Mouse (Mus musculus) forebrain, embryonic 12.5 days (tissue): Measurements from ENCODE around the gene Adamts2. TPM values are rescaled to one million over a fixed set of nuclear protein-coding genes. Genes with fewer than 3 reads are reported as not detected.

Experiments
- ATAC-seq: fragments of 200-750 bp; cut with Nextera tagmentation; 2 replicates; pipeline ENCODE4 v1.8.0; 2017; ENCODE audit warnings: moderate TSS enrichment; ENCODE audit not compliant: low FRiP score
- H3K27ac ChIP-seq: fragments of 300-500 bp; sonication (generic); 2 replicates; pipeline ENCODE4 v1.5.1; 2016; ENCODE audit warnings: mild to moderate bottlenecking
- H3K27me3 ChIP-seq: fragments of 300-500 bp; sonication (generic); 2 replicates; pipeline ENCODE4 v1.6.1; 2016; ENCODE audit warnings: mild to moderate bottlenecking
- H3K36me3 ChIP-seq: fragments of 300-500 bp; sonication (generic); replicated peaks from 2 replicates; pipeline ENCODE4 v1.6.1; 2016; ENCODE audit warnings: mild to moderate bottlenecking
- H3K4me1 ChIP-seq: fragments of 300-500 bp; sonication (generic); 2 replicates; pipeline ENCODE4 v1.6.1; 2016
- H3K4me2 ChIP-seq: fragments of 300-500 bp; sonication (generic); 2 replicates; pipeline ENCODE4 v1.6.1; 2016; ENCODE audit warnings: mild to moderate bottlenecking, moderate library complexity
- H3K4me3 ChIP-seq: fragments of 300-500 bp; sonication (generic); replicated peaks from 2 replicates; pipeline ENCODE4 v1.5.1; 2016; ENCODE audit warnings: mild to moderate bottlenecking
- H3K9ac ChIP-seq: fragments of 300-500 bp; sonication (generic); 2 replicates; pipeline ENCODE4 v1.6.1; 2016; ENCODE audit warnings: mild to moderate bottlenecking
- H3K9me3 ChIP-seq: fragments of 300-500 bp; sonication (generic); 2 replicates; pipeline ENCODE4 v1.6.1; 2016
- WGBS: fragments of 180-500 bp; shearing (Covaris S2); methylation state at CpG from one replicate; pipeline ENCODE4 v1.1.7; 2016; 5-methylcytosine and 5-hydroxymethylcytosine counted together
- polyA plus RNA-seq: library from polyadenylated mRNA; unstranded; fragments of >200 nt; fragmentation: Nextera tagmentation; extraction: Ambion mirVana; gene quantifications from 2 replicates; pipeline ENCODE4 v1.2.1, GENCODE M21; 2016

The Adamts2 gene
- polyA plus RNA-seq, 1 experiment from 2014 or later: 1.8 TPM

DNA sequence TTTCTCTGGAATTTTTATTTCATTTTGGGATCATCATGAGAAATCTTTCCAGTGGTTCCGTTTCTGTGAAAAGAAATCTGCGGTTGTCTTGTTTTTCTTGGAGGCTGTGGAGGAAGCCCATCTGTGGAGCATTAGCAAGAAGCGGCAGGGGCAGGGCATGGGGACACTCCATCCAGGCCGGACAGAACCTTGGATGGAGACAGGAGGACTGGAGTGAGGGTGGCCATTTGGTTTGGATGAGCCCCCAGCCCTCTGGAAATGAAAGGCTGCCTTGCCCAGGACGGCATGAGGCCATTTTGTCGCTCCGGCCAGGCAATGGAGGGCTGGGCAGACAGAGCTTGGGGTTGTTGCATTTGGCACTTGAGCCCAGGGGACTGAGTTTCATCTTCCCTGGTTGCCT is 80.1 kb downstream of the Adamts2 start:
- Histone ChIP-seq H3K9me3 (no peaks in the 10 kb centered on the region), H3K4me2 (no peak overlapping the region), H3K36me3 (no peaks in the 10 kb centered on the region), H3K4me1 (no peaks in the 10 kb centered on the region; the same call in 1 of the 2 replicates), H3K9ac (no peak overlapping the region), H3K27ac (no peak overlapping the region), H3K27me3 (no peaks in the 10 kb centered on the region), H3K4me3 (no peak overlapping the region)
- ATAC-seq: no peak
- 93% methylated on average over 7 of the region's 7 CpGs for WGBS

GRCm38 (mm10) chr11:50683821-50684220 is 81.9 kb downstream of the Adamts2 start:
- Histone ChIP-seq H3K4me3 (no peak overlapping the region), H3K27me3 (no peaks in the 10 kb centered on the region), H3K27ac (no peak overlapping the region), H3K4me1 (no peaks in the 10 kb centered on the region; the same call in 1 of the 2 replicates), H3K9ac (no peak overlapping the region), H3K4me2 (no peak overlapping the region), H3K9me3 (no peaks in the 10 kb centered on the region), H3K36me3 (no peaks in the 10 kb centered on the region)
- WGBS: 62% methylated on average over 2 of the region's 2 CpGs
- no peak for ATAC-seq

GRCm38 (mm10) chr11:50688584-50688983 is 86.7 kb downstream of the Adamts2 start:
- Histone ChIP-seq H3K27me3 (no peaks in the 10 kb centered on the region), H3K9ac (no peak overlapping the region), H3K9me3 (no peaks in the 10 kb centered on the region), H3K27ac (no peak overlapping the region), H3K4me3 (no peak overlapping the region), H3K36me3 (no peaks in the 10 kb centered on the region), H3K4me2 (no peak overlapping the region), H3K4me1 (no peaks in the 10 kb centered on the region)
- ATAC-seq: no peak
- 87% methylated on average over 3 of the region's 3 CpGs for WGBS

DNA sequence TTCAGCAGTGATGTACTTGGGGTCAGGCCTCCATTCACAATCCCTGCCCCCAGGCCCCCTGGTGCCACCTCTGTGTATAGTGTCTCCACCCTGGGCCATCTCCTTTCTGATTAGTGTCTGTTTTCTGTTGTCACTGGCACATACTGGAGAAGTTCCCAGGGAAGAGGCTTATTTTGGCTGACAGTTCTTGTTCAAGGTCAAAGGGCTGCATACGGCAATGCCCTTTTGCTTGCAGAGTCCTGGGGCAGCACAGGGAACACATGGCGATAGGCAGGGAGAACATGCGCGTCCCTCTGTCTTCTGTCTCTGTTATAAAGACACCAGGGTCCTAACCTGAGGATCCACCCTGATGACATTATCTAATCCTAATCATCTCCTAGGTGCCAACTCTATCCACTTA is 87.8 kb downstream of the Adamts2 start:
- no peaks in the 10 kb centered on the region for H3K27me3 ChIP-seq
- H3K4me2 ChIP-seq: no peak overlapping the region
- no peak for ATAC-seq
- no peaks in the 10 kb centered on the region for H3K9me3 ChIP-seq
- 88% methylated on average over 4 of the region's 4 CpGs for WGBS
- H3K36me3 ChIP-seq: no peaks in the 10 kb centered on the region
- no peak overlapping the region for H3K27ac ChIP-seq
- H3K4me3 ChIP-seq: no peak overlapping the region
- no peaks in the 10 kb centered on the region for H3K4me1 ChIP-seq
- no peak overlapping the region for H3K9ac ChIP-seq

GRCm38 (mm10) chr11:50699971-50700370 is 98.1 kb downstream of the Adamts2 start:
- H3K27me3 ChIP-seq: no peaks in the 10 kb centered on the region
- H3K36me3 ChIP-seq: no peaks in the 10 kb centered on the region
- H3K27ac ChIP-seq: no peak overlapping the region
- H3K4me1 ChIP-seq: no peaks in the 10 kb centered on the region
- no peak overlapping the region for H3K4me3 ChIP-seq
- 90% methylated on average over 12 of the region's 12 CpGs for WGBS
- H3K9me3 ChIP-seq: no peaks in the 10 kb centered on the region
- H3K4me2 ChIP-seq: no peak overlapping the region
- ATAC-seq: no peak
- H3K9ac ChIP-seq: no peak overlapping the region

GRCm38 (mm10) chr11:50700496-50700895 is 98.6 kb downstream of the Adamts2 start:
- H3K9ac ChIP-seq: no peak overlapping the region
- H3K4me3 ChIP-seq: no peak overlapping the region
- H3K4me2 ChIP-seq: no peak overlapping the region
- no peak overlapping the region for H3K27ac ChIP-seq
- no peaks in the 10 kb centered on the region for H3K9me3 ChIP-seq
- ATAC-seq: no peak
- WGBS: 88% methylated on average over 8 of the region's 8 CpGs
- H3K27me3 ChIP-seq: no peaks in the 10 kb centered on the region
- H3K4me1 ChIP-seq: no peaks in the 10 kb centered on the region
- H3K36me3 ChIP-seq: no peaks in the 10 kb centered on the region

DNA sequence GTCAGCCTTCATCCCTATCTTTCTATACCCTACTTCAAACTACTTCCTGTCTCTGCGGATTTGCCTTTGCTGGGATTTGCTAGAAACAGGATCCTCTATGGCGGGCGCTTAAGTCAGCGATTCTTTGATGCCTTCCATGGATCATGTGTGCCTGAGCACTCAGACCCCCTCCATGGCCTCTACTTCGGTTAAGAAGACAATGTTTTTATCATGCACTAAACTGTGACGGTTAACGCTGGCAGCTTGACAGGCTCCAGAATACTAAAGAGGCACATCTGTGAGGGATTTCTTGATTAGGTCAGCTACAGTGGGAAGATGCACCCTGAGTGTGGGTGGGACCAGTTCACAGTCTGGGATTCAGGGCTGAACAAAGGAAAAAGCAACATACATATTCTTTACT is 101.5 kb downstream of the Adamts2 start:
- H3K4me1 ChIP-seq: no peaks in the 10 kb centered on the region
- 84% methylated on average over 7 of the region's 7 CpGs for WGBS
- no peaks in the 10 kb centered on the region for H3K9me3 ChIP-seq
- no peak overlapping the region for H3K4me2 ChIP-seq
- no peaks in the 10 kb centered on the region for H3K36me3 ChIP-seq
- no peak overlapping the region for H3K27ac ChIP-seq
- no peak overlapping the region for H3K9ac ChIP-seq
- no peak for ATAC-seq
- H3K4me3 ChIP-seq: no peak overlapping the region
- H3K27me3 ChIP-seq: no peaks in the 10 kb centered on the region

- H3K9me3 ChIP-seq: no peaks in the 10 kb centered on the region
- H3K27me3 ChIP-seq: no peaks in the 10 kb centered on the region
- no peak overlapping the region for H3K9ac ChIP-seq
- no peaks in the 10 kb centered on the region for H3K36me3 ChIP-seq
- no peak overlapping the region for H3K27ac ChIP-seq
- H3K4me2 ChIP-seq: no peak overlapping the region
- WGBS: 89% methylated on average over 2 of the region's 2 CpGs
- H3K4me1 ChIP-seq: no peaks in the 10 kb centered on the region
- ATAC-seq: no peak
- H3K4me3 ChIP-seq: no peak overlapping the region
These were observed 102.6 kb downstream of the Adamts2 start for GRCm38 (mm10) chr11:50704511-50704910.

DNA sequence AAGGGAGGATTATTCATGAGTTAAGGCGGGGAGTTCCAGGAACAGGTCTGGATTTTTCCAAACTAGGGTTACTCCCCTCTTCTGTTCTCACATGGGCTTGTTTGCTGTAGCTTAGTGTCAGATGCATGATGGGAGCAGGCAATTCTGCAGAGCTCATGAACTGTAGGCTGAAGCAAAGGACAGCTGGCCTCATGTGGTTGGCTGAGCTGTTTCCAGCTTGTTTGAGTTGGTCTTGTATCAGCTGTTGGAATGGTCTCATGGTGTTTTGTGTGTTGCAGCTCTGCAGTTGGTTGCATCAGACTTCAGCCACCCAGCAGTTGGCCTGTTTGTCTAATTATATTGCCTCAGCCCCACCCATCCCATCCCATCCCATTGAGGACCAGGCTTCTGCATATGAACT is 105.4 kb downstream of the Adamts2 start:
- no peak overlapping the region for H3K27ac ChIP-seq
- no peak overlapping the region for H3K4me3 ChIP-seq
- no peaks in the 10 kb centered on the region for H3K36me3 ChIP-seq
- H3K9ac ChIP-seq: no peak overlapping the region
- H3K4me2 ChIP-seq: no peak overlapping the region
- no peak for ATAC-seq
- H3K4me1 ChIP-seq: no peaks in the 10 kb centered on the region
- H3K27me3 ChIP-seq: no peaks in the 10 kb centered on the region
- 91% methylated on average over 1 of the region's 1 CpGs for WGBS
- no peaks in the 10 kb centered on the region for H3K9me3 ChIP-seq

DNA sequence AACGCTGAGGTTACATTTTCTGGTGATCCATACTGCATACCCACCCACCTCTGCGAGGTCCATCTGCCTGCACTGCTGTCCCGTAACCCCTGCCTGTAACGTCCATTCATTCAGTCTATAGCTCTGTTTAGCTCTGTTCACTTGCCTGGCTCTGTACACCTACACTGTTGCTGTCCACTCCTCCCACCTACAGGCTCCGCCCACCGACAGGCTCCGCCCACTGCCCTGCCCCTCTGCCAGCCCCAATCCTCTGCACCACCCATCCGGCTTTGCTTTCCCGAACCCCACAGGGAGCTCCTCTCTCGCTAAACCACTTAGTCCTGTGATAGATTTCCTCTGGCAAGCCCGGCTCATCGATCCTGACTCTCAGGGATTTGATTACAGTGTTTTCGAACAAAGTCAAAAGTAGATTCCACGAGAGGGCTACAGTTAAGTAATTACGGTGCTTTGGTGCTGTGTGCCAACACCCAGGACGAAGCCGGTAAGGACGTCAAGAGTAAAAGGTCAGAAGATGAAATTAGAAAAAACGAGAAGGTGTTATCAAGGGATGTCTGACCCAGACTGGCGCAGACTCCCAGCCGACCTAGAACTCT is 111.8 kb downstream of the Adamts2 start:
- H3K4me1 ChIP-seq: peaks cover 8% of the 10 kb centered on the region; the same call in 1 of the 2 replicates
- H3K27me3 ChIP-seq: 0 out of 2 replicates have a peak, but pooled peaks cover 5% of the 10 kb centered on the region
- no peak overlapping the region for H3K4me2 ChIP-seq
- H3K27ac ChIP-seq: no peak overlapping the region
- WGBS: 41% methylated on average over 21 of the region's 21 CpGs
- no peaks in the 10 kb centered on the region for H3K36me3 ChIP-seq
- no peaks in the 10 kb centered on the region for H3K9me3 ChIP-seq
- ATAC-seq: no peak
- H3K4me3 ChIP-seq: no peak overlapping the region
- H3K9ac ChIP-seq: no peak overlapping the region

- no peak overlapping the region for H3K27ac ChIP-seq
- H3K27me3 ChIP-seq: 0 out of 2 replicates have a peak, but pooled peaks cover 5% of the 10 kb centered on the region
- no peak overlapping the region for H3K4me2 ChIP-seq
- H3K4me3 ChIP-seq: no peak overlapping the region
- no peak overlapping the region for H3K9ac ChIP-seq
- no peak for ATAC-seq
- WGBS: 71% methylated on average over 6 of the region's 6 CpGs
- H3K4me1 ChIP-seq: peaks cover 8% of the 10 kb centered on the region; the same call in 1 of the 2 replicates
- no peaks in the 10 kb centered on the region for H3K36me3 ChIP-seq
- H3K9me3 ChIP-seq: no peaks in the 10 kb centered on the region
These were observed 113.2 kb downstream of the Adamts2 start for GRCm38 (mm10) chr11:50715091-50715490.

GRCm38 (mm10) chr11:50717381-50717897 is 115.6 kb downstream of the Adamts2 start:
- WGBS: 77% methylated on average over 12 of the region's 12 CpGs
- Histone ChIP-seq H3K4me1 (peaks cover 13% of the 10 kb centered on the region), H3K9me3 (no peaks in the 10 kb centered on the region), H3K9ac (no peak overlapping the region), H3K27me3 (0 out of 2 replicates have a peak, but pooled peaks cover 5% of the 10 kb centered on the region), H3K4me2 (no peak overlapping the region), H3K4me3 (no peak overlapping the region), H3K27ac (no peak overlapping the region), H3K36me3 (no peaks in the 10 kb centered on the region)
- ATAC-seq: no peak

DNA sequence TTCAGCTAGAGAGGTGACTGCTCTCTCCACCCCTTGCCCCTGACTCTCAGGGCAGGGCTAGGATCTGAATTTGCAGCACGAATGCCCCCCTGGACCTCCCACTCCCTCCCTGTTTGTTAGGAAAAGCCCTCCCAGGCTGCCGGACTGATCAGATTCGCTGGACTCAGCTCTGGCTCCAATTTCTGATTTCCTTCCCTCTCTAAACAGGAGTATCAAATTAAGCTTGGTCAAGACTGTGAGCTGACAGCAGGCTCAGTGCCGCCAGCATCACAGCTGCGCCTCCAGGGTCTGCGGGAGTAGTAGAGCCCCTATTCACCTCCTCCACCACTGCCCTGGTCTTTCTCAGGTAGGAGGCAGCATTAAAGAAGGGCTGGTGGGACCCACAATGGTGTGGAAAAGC is 117.0 kb downstream of the Adamts2 start:
- H3K4me2 ChIP-seq: no peak overlapping the region
- WGBS: 55% methylated on average over 6 of the region's 6 CpGs
- H3K9ac ChIP-seq: no peak overlapping the region
- no peak overlapping the region for H3K4me3 ChIP-seq
- H3K4me1 ChIP-seq: peaks cover 10% of the 10 kb centered on the region
- no peaks in the 10 kb centered on the region for H3K27me3 ChIP-seq
- no peak for ATAC-seq
- H3K9me3 ChIP-seq: no peaks in the 10 kb centered on the region
- no peaks in the 10 kb centered on the region for H3K36me3 ChIP-seq
- H3K27ac ChIP-seq: no peak overlapping the region
